Mouse (Mus musculus) inflammation-experienced regulatory T-cells (primary cell): ENCODE measurements around the gene Ntsr2. TPM values are rescaled to one million over a fixed set of nuclear protein-coding genes. Genes with fewer than 3 reads are reported as not detected.

Experiments
- polyA plus RNA-seq, 2 experiments: library from polyadenylated mRNA; unstranded; fragments of 100-300 nt; shearing (Covaris generic); gene quantifications; one replicate each; pipeline ENCODE4 v1.2.1; 2017

Gene Ntsr2
- 1 to 10 TPM in 1 of 2 experiments, under 1 TPM in 1; 0.28 to 1.1 TPM for polyA plus RNA-seq

DNA sequence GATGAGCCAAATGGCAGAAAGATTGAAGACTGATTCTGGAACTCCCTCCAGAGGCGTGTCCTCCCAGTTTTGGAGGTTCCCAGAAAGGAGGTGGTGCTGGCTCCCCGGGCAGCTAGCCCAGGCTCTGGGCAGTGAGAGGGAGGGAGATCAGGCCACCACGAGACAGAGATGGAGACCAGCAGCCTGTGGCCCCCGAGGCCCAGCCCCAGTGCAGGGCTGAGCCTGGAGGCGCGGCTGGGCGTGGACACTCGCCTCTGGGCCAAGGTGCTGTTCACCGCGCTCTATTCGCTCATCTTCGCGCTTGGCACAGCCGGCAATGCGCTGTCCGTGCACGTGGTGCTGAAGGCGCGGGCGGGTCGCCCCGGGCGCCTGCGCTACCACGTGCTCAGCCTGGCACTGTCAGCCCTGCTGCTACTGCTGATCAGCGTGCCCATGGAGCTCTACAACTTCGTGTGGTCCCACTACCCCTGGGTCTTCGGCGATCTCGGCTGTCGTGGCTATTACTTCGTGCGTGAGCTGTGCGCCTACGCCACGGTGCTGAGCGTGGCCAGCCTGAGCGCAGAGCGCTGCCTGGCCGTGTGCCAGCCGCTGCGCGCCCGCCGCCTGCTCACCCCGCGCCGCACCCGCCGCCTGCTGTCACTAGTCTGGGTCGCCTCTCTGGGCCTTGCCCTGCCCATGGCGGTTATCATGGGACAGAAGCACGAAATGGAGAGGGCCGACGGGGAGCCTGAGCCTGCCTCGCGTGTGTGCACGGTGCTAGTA lies at the start of gene Ntsr2:
Gene Ntsr2, plus strand, starts transcription at position 51 of the 762 bp plus-strand sequence.

DNA sequence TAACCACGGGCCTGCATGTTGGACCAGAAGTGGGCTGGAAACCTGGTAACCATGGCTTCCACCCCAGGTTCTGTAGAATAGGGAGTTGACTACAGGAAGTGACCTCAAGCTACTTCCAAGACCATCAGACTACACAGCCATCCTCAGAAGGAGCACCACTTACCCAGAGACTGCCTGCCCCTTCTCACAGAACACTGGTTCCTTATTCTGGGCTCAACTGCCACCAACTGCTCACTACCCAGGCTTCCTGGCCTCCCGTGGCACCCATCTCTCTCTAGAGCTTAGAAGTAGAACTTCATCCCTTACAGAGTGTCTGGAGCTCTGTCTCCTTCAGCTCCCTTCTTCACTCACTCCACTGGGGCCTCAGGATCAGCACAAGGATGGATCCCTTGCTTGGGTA lies 42.2 kb upstream of the Ntsr2 start, which contains the start of gene Lpin1:
Gene Lpin1, minus strand, starts transcription at position 31 of the 400 bp plus-strand sequence.

Other genes starting within 250 kb of the Ntsr2 start
- gene Lpin1, start 42.4 kb upstream of the Ntsr2 start, polyA plus RNA-seq = 10 to 100 TPM; 22.3 to 34.8 TPM
- 1 to 10 TPM in 1 of 2 experiments, under 1 TPM in 1; 0.06 to 2.3 TPM for gene Greb1, start 147.5 kb downstream of the Ntsr2 start, polyA plus RNA-seq
- 10 to 100 TPM; 21.4 to 33.4 TPM for gene E2f6, start 157.6 kb downstream of the Ntsr2 start, polyA plus RNA-seq
- gene Rock2, start 241.5 kb downstream of the Ntsr2 start, polyA plus RNA-seq = 10 to 100 TPM; 37.8 to 41.4 TPM